Mouse (Mus musculus): ENCODE measurements around the gene Ext2.

Ext2 gene

DNA sequence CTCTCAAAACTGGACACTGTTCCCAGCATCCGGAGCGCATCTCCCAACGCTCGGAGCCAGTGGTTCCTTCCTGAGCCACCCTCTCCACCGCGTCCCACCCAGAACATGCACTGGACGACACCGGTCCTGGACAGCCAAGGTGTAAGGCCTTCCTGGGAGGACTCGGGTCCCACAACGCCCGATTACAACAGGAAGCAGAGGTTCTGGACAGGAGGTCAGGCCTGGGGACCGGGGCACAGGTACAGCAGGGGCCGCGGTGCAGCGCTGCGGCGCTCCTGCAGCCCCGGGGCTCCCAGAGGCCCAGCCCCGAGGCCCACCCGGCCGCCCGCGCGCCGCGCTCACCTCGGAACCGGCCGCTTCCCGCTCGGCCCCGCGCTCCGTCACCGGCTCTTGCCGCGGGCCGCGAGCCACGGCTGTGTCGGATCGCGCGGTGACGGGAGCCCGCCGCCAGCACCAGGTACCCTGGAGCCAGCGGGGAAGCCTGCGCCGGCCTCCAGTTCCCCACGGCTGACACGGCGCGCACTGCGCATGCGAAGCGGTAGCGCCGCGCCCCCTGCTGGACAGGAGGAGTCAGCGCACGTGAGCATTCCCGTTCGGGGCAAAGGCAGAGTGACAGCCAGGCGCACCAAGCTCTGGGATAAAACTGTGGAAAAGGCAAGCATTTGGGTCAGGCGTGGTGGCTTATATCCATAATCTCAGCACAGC, at the start of gene Ext2:
TSS of gene Ext2 (minus strand) at position 524 of the 705 bp plus-strand sequence.
- peak; percentile 72 for DNase-seq (ENCODE audit: low read depth)

DNA sequence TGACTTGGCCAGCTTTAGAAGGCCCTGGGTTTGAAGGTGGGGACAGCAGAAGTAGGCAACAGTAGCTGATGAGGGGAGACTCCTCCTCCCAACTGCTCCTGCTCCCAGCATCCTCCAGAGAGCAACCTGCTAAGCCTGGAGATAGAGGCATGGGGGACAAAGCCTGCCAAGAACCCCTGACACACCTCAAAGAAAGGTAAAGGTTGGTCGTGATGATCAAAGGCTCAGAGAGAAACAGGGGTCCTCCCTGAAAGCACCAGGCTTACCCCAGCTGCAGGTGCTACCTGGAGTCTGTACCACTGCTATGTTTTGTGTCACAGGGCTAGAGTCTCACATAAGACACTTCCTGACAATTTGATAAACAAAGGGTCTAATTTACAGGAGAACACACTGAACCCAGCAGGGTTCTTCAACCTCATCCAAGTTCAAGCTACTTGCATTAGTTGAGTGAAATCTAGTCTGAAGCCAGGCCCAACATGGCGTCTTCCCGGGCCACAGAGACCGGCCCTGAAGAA, 49.1 kb upstream of the Ext2 start:
- no peak for DNase-seq (ENCODE audit: low read depth)

DNA sequence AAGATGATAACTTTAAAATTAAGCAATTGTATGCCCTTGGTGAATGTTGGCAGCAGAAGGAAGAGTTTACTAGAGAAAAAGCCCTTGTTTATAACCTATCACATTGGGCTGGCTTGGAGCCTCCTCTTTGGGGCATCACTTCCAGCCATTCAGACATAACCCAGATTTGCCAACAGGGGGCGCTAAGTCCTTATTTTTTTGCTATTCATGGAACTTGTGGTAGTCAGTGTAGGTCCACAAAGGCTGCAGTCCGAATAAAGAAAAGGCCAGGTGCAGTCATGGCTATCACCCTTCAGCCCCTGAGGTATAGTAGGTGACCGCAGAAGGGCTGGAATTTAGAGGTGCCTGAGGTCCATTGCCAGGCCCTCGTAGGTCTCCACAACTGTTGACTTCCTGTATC, 48.5 kb upstream of the Ext2 start:
- peak; percentile 30 for DNase-seq (ENCODE audit: low read depth)

DNA sequence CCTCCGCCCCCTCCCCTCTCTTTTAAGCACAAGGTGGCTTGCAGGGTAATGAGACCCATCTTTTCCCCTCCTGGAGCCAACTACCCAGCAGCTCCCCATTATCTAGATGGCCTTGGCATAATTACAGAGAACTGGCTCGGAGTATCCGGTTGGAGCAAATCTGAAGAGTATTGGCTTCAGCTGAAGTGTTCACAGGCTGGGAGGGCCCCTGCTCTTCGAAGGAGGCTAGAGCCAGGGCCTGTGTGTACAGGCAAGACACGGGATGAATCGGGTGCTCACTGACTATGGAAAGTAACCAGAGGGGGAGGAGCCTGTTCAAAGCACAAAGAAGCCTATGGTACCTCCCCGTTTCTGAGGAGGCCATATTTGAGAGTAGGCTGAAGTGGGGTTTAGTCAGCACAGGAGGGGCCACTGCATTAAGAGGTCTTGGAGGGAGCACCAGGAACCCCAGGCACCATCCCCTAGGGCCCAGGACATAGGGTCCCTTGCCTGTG, 46.8 kb upstream of the Ext2 start, which contains the start of gene Accsl:
TSS of gene Accsl (minus strand) at position 51 of the 494 bp plus-strand sequence.
- no peak for DNase-seq (ENCODE audit: low read depth)

DNA sequence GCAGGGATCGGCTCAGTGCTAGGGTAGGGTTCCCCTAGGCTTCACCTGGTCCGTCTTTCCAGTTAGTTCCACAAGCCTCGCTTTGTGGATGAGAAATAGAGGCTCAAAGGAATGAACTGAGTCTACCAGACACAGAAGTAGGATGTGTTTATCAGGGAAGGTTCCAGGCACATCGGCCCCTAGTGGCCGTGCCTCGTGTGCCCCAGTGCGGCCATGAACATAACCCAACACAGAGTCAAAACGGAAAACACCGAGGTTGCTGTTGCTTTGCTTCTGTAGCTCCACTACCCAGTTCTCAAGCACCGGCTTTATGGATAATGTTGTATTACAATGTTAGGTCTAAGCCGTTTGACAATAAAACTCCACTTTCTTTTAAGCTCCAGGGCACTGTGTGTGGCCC, 46.2 kb upstream of the Ext2 start:
- DNase-seq (ENCODE audit: low read depth) = no peak

DNA sequence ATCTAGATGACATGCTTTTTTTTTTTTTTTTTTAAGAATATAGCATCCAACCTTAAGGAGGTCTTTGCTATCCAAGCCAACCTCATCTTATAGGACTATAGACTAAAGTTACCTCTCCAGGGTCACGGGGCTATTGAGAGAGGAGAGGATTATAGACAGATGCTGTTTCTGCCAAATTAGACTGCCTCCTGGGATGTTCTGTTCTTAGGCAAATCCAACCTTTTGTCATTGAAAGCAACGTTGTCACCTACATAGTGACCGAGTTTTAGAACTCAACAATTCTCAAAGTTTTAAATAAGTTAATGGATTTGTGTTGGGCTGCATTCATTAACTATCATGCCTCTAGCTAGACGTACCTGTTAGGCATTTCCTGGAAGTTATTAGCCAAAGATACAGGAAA, 40.9 kb upstream of the Ext2 start:
- DNase-seq (ENCODE audit: low read depth) = no peak

DNA sequence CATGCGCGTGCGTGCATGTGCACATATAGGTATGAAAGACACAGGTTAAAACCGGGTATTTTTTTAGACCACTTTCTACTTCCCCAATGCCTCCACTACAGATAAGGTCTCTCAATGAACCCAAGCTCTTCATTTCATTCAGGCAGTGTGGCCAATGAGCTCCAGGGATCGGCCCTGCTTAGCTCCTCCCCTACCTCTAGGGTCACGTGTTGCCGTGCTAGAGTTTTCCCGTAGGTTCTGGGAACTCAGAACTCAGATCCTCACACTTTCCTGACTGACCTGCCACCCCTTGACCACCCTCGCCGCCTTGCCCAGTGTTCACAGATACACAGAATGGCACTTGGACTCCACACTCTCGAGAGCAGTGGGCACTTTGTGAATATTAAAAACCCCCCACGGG, 36.5 kb upstream of the Ext2 start:
- no peak for DNase-seq (ENCODE audit: low read depth)

DNA sequence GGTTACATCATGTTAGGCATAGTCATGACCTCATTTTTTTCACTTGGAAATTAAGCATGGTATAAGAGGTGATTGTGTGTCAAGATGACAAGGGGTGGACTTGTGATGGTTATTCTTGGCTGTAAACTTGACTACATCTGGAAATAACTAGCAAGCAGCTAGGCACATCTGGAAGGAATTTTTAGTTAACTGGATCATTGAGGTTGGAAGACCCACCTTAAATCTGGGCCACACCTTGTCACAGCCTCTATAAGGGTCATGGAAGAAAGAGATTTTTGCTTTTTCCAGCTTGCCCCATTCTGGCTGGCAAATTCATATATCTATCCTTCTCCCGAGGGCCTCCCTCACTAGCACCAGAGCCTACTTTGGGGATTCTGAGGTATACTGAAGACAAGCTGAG, 28.9 kb upstream of the Ext2 start:
- no peak for DNase-seq (ENCODE audit: low read depth)

DNA sequence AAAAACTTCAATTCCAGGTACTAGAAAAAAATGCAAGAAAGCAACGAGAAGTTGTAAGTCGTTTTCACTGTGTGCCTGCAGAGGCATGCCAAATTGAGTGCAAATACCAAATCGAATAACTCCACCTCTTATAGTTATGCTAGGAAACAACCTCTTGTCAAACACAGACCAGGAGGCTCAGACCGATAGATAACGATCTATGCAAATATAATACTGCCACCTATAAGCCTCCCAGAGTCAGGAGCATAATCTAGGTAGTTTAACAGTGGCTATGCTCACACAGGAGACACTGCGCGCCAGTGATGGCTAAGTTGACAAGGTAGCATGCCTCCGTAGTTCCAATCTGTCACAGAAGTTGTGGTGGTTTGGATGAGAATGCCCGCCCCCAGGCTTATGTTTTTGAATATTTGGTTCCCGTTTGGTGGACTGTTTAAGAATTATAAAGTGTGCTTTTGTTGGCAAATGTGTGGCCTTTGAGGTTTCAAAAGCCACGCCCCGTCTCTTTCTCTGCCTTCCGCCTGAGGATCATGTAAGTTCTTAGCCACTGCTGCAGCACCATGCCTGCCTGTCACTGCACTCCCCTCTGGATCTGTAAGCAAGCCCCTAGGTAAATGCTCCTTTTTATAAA, 28.1 kb upstream of the Ext2 start:
- no peak for DNase-seq (ENCODE audit: low read depth)

DNA sequence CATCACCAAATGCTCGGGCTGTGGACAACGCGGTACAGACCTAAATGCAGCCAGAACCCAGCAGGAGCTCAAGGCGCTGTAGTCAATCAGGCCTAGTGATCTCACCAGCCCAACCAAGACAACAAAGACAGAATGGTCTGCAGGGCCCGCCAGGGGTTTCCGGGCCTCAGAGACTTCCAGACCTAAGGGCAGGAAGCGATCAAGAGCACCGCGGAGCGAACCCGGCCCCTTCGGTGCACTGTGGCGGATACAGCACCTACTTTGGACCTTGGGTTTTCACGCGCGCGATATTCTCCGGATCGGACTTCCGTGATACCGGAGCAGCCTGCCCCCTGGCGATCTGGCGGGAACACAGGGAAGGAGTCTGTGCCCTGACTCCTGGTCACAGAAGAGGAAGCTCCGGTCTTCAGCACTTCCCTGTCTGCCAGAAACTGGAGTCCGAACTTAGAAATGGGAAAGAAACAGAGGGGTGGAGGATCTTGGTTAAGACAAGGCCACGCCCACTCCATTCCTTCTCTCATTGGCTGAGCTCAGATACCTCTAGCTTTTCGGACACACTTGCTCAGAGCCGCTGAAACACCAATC, 27.2 kb upstream of the Ext2 start, which contains the start of gene Accs:
TSS of gene Accs (minus strand) at position 439 of the 585 bp plus-strand sequence.
- peak; percentile 63 for DNase-seq (ENCODE audit: low read depth)

DNA sequence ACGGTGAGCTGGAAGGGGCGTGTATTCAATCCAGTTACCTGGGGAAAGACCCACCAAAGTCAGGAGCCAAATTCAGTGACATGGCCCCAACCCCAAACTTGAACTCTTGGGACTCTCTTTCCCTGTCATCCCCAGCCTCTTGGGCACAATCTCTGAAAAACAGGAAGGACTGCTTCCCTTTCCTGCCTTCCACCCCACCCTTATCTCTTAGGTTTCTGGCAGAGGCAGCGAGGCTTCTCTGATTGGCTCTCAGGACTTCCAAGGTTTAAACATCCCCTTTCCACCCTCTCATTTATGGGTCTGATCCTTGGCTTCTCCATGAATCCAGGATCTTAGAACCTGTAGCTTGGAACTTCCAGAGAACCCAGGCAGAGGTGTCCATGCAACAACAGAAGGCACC, 19.0 kb upstream of the Ext2 start:
- no peak for DNase-seq (ENCODE audit: low read depth)

DNA sequence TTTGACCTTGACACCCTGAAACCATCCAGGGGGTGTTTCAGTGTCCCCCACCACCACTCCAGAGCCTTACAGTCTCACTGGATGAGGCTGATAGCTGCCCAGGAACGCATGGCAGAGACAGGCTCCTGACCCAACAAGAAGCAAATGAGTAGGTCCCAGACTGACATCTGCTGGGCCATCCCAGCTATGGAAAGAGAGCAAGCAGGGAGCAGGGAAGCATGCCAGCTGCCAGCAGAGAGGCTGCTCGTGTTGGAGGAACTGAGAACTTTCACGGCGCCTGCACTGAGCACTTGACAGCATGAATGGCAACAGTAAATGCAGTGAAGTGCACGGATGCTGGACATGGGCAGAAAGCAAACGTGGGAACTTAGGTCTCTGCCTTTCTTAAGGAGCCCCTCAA, 17.7 kb upstream of the Ext2 start:
- DNase-seq (ENCODE audit: low read depth) = no peak

DNA sequence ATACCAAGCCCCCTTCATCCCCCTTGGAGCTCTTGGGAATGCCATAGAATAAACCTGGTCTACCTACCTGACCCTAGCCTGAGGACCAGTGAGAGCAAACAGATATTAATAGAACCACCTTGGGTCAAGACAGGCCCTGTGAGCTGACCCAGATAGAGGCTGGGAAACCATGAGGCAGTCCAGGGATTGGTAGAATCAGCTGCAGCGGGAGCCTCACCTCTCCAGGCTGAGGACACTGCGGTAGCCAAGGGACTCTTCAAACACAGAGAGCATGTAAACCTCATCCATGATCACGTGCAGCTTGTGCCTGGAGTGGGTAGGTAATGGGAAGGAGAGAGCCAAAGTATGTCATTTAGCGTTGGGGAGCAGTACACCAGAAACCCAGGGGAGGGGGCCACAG, 16.6 kb upstream of the Ext2 start:
- DNase-seq (ENCODE audit: low read depth) = no peak

DNA sequence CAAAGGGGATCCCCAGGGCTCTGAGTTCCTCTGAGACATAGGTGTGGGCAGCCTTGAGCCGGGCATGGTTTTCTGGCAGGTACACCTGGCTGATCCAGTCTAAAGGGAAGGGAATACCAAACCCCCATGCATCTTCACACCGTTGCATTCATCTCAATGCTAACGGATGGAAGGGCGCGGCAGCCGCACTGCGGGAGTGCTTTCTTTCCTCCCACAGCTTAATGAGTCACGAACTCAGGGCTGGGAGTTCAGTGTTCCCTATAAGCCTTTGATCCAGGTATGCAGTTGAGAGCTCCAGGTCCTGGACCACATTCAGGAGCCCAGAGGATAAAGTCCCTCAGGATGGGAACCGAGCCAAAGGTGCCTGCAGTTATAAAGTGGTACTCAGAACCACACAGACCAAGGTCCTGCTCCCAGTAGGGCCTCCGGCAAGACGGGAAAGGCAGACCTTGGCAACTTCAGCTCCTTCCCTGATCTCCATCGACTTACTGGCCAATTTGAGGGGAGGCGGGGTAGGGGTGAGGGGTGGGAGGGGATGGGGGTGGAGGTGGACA, 13.9 kb upstream of the Ext2 start:
- DNase-seq (ENCODE audit: low read depth) = no peak

DNA sequence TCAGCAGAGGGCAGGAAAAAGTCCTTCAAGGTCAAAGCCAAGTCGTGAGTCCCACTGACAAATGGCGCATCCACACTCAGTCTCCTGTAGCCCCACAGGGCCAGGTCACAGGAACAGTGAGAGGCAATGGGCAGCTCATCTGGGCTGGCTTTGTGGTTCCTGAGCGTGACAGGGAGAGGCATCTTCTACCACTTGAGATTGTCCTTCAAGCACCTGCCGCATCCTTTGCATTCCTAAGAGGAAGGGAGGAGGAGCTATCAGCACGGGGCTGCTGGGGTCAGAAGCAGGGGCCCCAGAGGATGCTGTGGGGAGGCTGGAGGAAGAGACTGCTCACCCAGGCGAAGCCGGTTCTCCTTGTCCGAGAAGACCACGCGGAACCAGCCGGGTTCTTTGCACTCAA, 13.2 kb upstream of the Ext2 start:
- no peak for DNase-seq (ENCODE audit: low read depth)

DNA sequence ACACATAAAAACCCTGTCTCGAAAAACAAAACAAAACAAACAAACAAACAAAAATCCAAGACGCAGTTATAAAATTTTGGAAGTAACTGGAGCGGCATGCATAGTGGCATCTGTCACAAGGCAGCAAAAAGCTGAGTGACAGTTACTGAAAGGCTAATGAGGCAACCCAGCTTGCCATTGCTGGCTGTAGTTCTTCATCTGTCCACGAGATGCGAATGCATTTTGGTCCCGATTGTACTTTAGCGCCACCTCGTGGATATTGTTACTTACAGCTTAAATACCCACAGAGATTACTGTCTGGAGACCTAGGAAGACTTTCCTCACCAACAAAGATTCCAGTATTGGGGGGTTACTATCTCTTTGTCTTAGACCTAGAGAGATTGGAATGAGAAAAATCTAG, 1.2 kb upstream of the Ext2 start:
- DNase-seq (ENCODE audit: low read depth) = peak; percentile 94

DNA sequence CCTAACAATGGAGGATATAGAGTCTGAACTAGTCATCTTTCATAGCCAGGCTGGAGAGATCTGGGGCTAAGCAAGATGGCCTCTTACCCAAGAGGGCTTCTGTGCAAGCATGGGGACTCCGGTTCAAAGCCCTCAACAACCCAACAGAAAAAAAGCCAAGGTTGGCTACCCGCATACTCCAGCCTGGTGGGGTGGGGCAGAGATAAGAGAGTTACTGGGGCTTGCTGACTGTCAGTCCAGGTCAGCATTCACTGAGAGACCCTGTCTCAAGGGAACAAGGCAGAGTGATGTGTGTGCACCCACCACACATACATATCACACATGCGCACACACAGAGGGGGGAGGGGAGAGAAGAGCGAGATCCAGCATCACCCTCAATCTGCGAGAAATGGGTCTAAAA, 4.6 kb downstream of the Ext2 start:
- DNase-seq (ENCODE audit: low read depth) = no peak

DNA sequence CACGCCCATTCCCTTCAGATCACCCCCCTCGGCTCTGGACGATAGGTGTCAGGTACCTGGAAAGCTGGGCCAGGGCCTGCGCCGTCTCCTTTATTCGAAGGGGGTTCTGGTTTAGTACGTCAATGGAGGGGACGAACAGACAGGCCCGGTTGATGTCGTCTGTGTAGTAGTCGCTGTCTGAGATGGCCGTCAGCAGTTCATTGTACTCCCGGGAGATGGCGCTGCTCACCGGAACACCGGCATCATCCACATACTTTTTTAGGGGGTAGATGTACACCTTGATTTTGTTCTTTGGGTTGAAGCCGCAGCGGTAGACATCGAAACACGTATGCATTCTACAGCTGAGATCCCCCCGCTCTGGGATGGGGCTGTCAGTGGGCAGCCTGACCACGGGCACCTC, 9.0 kb downstream of the Ext2 start:
- no peak for DNase-seq (ENCODE audit: low read depth)

DNA sequence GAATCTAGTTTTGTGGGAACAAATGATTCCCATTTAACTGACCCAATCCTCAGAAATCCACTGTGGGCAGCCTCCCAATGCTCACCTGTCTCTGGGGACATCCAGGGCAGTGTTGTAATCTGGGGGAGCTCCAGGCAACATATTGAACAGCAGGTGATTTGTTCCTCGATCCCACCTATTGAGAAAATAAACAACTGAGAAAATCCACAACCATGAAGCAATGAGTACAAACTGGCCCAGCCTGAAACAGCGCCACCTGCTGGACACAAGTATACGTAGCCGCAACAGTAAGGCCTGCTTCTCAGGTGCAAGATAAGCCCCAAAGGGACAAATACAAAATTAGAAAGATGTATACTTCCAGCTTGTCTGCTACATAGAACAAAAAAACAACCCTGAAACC, 10.6 kb downstream of the Ext2 start:
- DNase-seq (ENCODE audit: low read depth) = peak; percentile 55

DNA sequence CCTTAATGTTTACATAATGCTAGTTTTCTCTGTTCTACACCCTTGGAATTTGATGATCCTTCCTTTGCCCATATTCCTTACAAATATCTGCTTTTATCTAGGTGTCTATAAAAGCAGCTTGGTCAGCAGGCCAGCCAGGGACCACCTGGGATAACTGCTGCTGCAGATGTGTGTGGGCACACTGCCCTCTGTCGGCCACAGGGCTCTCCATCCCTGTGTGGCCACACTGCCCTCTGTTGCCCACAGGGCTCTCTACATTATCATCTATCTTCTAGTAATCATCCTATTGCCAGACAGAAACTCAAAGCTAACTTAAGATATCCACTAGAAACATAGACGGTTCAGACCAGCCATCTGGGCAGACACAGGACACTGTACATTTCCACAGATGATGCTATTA, 12.4 kb downstream of the Ext2 start:
- DNase-seq (ENCODE audit: low read depth) = no peak

DNA sequence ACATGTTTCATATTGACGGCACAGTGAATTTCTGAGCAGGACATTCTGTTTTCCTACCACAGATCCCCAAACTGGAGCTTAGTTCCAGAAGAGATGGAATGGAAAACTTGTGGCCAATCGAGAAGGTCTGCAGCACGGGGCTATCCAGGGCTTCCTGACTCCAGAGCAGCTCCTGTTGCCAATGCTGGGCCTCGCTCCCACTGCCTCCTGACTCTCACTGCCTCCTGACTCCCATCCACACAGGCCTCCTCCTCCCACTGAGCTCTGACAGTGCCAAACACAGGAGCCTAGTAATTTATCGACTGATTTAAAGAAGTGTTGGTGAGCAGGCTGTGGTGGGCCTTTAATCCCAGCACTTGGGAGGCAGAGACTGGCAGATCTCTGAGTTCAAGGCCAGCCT, 14.3 kb downstream of the Ext2 start:
- no peak for DNase-seq (ENCODE audit: low read depth)

DNA sequence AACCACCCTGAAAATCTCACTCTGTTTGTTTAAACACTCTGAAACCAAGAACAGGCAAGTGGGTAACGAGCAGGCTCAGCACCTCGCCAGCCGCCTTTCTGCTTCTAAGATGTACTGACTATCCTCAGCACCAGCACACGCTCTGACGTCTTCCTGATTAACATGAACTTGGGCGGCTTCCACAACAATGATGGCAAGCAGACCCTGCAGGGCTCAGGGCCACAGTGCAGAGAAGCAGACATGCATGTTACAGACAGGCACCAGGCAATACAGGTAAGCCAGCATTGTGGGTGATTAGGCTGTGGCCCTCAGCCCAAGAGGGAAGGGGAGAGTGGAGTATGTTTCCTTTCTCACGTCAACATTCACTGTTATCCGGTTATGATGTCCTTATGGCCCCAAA, 14.9 kb downstream of the Ext2 start:
- DNase-seq (ENCODE audit: low read depth) = no peak
